Mouse (Mus musculus) lung, postnatal 10 days (tissue): ENCODE results near the gene Pla2g16.

Experiments used
- DNase-seq: peaks from one replicate; pipeline ENCODE4 v3.0.0; 2021

The Pla2g16 gene

GRCm38 (mm10) chr19:7557328-7557822, at the start of gene Pla2g16:
Gene Pla2g16, plus strand, starts transcription at chr19:7557459.
- DNase-seq, result peak; percentile 78

- DNase-seq, result no peak
These were observed 49.2 kb upstream of the Pla2g16 start for GRCm38 (mm10) chr19:7508026-7508425.

- no peak for DNase-seq
These were observed 40.8 kb upstream of the Pla2g16 start for GRCm38 (mm10) chr19:7516437-7516836.

GRCm38 (mm10) chr19:7521619-7522018, 35.6 kb upstream of the Pla2g16 start:
- DNase-seq, result no peak

GRCm38 (mm10) chr19:7522856-7523255, 34.4 kb upstream of the Pla2g16 start:
- no peak for DNase-seq

- peak; percentile 40 for DNase-seq
These were observed 34.0 kb upstream of the Pla2g16 start for GRCm38 (mm10) chr19:7523292-7523691.

GRCm38 (mm10) chr19:7523781-7524180, 33.5 kb upstream of the Pla2g16 start:
- DNase-seq, result no peak

- DNase-seq, result no peak
These were observed 32.4 kb upstream of the Pla2g16 start for GRCm38 (mm10) chr19:7524879-7525278.

- DNase-seq, result peak; percentile 75
These were observed 28.4 kb upstream of the Pla2g16 start for GRCm38 (mm10) chr19:7528639-7529428.

GRCm38 (mm10) chr19:7531906-7532305, 25.4 kb upstream of the Pla2g16 start:
- DNase-seq, result no peak

GRCm38 (mm10) chr19:7533891-7534290, 23.4 kb upstream of the Pla2g16 start:
- no peak for DNase-seq

GRCm38 (mm10) chr19:7548924-7549323, 8.3 kb upstream of the Pla2g16 start:
- DNase-seq, result no peak

- DNase-seq, result peak; percentile 18
These were observed 5.5 kb upstream of the Pla2g16 start for GRCm38 (mm10) chr19:7551550-7552300.

- no peak for DNase-seq
These were observed 5.0 kb upstream of the Pla2g16 start for GRCm38 (mm10) chr19:7552301-7552673.

- DNase-seq, result no peak
These were observed 3.8 kb upstream of the Pla2g16 start for GRCm38 (mm10) chr19:7553441-7553840.

GRCm38 (mm10) chr19:7554881-7555280, 2.4 kb upstream of the Pla2g16 start:
- DNase-seq, result no peak

- no peak for DNase-seq
These were observed 618 bp upstream of the Pla2g16 start for GRCm38 (mm10) chr19:7556641-7557040.

GRCm38 (mm10) chr19:7557844-7558243, 585 bp downstream of the Pla2g16 start:
- no peak for DNase-seq

- no peak for DNase-seq
These were observed 1.4 kb downstream of the Pla2g16 start for GRCm38 (mm10) chr19:7558675-7559074.

GRCm38 (mm10) chr19:7559986-7560385, 2.7 kb downstream of the Pla2g16 start:
- DNase-seq, result no peak

GRCm38 (mm10) chr19:7561456-7561855, 4.2 kb downstream of the Pla2g16 start:
- DNase-seq, result no peak

- DNase-seq, result no peak
These were observed 5.4 kb downstream of the Pla2g16 start for GRCm38 (mm10) chr19:7562601-7563129.

- DNase-seq, result no peak
These were observed 6.4 kb downstream of the Pla2g16 start for GRCm38 (mm10) chr19:7563676-7564075.

GRCm38 (mm10) chr19:7564457-7564856, 7.2 kb downstream of the Pla2g16 start:
- no peak for DNase-seq
